Mouse (Mus musculus) thymus, postnatal 14 days (tissue): ENCODE results near the gene Ankmy1.

Source experiments
- DNase-seq: peaks from one replicate; pipeline ENCODE4 v3.0.0; 2021

Ankmy1 gene

DNA sequence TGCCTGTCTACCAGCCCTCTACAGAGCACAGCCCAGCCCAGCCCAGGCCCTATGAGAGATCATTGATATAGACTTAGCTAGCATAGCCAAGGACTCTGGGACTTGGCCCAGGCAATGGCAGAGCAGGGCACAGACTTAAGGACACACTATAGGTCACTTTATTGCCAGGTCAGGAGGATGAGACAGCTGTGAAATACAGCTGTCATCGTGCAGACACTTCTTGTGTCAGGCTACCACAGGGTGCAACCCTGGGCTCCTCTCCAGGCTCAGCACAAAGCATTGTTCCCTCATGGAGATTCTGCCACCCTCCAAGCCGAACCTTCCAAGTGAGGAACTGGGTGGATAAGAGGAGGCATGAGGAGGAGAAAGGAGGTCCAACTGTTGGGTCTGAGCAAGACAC is 32.7 kb downstream of the Ankmy1 start:
- no peak for DNase-seq

DNA sequence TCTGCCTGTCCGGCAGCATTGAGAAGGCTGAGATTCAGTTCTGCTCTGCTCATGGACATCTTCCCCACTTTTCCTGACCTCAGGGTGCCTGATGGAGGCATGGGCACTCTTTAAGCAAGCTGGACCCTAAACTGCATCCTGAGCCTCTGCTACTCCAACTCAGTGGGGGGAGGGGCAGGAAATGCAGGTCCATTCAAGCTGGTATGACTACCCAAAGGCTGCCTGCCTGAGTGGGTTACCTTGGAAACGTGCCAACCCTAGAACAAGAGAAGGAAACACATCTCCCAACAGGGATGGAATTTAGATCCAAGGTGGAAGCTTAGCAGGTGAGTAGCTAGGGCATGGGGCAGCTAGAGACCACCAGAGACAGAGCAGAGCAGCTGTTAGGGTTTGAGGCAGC is 36.5 kb downstream of the Ankmy1 start:
- DNase-seq, result no peak

DNA sequence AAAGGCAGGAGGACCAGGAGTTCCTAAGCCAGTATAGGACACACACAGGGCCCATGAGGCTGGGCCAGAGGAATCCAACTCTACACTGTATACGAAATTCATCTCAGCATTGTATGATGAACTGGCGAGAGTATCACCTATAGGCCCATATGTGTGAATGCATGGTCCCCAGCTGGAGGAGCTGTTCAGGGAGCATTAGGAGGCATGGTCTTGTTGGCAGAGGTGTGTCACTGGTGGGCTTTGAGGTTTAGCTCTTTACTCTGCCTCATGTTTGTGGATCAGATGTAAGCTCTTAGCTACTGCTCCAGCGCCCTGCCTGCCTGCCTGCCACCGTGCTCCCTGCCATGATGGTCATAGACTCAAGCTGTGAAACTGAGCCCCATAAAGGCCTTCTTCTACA is 39.4 kb downstream of the Ankmy1 start:
- no peak for DNase-seq

DNA sequence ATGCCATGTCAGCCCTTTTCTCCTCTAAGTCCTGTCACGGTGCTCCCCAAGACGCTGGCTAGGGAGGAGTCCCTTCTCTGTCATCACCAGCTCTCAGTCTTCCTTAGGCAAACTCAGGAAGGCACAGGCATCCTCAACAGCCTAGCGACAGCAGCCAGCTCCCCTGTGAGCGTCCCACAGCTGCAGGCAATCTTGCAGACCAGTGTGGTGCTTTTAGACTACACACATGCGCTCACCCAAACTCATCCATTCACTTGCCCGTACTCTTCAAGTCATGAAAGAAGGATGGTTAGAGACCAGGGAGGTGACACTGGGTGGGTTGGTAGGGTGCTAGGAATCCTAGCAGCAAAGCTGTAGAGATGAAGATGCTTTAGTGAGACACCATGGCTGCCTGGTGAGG is 41.2 kb downstream of the Ankmy1 start:
- no peak for DNase-seq

DNA sequence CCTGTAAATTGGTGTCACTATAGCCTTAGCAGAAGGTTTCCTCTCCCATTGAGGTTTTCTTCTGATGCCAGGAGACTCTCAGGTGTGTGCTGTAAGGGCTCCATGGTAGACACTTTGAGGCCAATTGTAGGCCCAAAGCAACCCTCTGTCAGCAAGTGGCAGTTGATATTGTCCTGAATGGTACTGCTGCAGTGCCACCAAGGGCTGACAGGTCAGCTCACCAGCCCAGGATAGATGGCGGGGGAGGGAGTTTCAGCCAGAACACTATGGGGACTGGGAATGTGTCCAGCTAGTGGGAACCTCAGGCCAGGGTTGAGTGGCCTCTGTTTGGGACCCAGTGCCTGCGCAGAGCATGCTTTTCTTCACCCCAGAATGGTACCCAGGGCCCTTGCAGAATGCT is 50.3 kb downstream of the Ankmy1 start:
- DNase-seq, result no peak

DNA sequence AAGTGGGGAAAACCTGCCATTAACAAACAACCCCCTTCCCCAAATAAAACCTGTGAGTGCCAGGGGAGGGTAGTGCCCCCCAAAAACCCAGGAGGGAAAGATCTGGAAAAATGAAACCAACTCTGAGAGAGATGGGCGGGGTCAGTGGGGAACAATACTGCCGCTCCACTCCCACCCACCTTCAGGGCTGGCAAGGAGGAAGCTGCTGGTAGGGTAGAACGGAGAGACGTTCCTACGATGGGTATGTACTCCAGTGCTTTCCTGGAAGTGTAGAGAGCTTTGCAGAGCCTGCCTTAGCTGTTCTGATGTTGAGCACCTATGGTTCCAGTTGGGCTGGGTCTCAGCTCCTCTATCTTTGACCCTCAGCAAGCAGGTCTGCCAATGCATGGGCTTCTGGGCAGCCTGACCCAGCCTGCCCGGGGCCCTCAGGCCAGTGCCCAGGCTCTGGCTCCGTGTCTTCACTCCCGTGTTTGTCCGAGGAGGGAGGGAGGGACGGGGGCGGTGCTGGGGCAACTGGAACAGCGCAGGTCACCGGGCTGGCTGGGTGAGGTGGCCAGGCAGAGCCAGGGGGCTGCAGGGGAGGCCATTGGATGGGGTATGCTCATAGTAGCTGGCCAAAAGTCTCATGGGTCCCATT is 52.6 kb downstream of the Ankmy1 start:
- DNase-seq, result no peak

DNA sequence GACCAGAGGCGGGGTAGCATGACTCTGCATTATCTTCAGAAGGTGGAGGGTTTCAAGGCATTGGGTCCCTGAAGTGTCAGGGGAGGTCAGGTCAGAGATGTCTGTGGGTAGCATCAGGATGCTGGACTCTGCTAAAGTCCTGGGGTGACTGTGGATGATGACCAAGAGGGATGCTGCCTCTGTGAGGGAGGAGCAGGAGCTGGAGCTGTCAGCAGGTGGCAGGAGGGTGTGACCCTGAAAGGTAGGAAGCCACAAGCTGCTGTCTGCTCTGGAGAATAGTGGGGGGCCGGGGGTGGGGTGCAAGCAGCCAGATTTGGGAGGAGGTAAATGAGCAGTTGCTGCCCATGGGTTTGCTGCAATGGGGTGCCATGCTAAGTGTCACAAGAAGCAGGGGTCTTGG is 53.2 kb downstream of the Ankmy1 start:
- peak; percentile 24 for DNase-seq

DNA sequence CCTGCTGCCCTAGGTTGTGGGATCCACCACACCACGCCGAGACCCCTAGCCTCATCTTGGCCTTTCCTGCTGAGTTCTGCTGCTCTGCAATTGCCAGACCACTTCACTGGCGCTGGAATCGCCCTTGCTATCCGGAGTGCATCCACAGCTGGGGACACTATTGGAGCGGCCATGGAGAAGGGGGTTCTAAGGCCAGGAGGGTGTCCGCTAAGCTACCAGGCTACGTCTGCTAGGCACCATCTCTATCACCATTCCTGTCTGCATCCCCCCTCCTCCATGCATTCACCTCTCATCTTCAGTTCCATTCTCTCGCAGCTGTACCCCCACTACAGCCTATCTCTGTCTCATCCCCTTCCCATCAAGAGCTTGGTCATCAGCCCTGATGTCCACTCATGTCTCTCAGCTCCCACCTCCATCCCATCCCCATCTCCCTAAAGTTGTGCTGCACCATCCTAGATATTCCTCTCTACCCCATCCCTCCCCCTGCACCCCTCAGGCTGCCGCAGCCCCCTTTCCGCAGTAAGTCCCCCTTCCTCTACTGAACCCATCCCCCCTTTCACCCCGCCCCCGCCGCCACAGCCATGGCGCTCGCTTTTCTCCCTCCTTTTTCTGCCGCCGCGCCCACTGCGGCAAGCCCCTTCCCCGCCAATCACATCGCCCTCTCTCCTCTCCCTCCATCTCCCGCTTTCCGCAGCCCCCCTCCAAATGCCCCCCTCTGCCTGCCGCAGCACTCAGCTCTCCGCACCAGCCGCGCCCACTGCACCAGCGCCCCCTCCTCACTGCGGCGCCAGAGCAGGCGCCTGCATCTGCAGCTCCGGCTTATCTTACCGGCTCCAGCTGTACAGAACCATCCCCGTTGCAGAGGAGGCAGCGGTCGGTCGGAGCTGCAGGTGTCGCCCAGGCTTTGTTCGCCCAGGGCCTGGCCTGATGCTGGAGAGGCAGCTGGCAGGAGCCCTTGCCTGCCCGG is 54.5 kb downstream of the Ankmy1 start:
- peak; percentile 45 for DNase-seq

DNA sequence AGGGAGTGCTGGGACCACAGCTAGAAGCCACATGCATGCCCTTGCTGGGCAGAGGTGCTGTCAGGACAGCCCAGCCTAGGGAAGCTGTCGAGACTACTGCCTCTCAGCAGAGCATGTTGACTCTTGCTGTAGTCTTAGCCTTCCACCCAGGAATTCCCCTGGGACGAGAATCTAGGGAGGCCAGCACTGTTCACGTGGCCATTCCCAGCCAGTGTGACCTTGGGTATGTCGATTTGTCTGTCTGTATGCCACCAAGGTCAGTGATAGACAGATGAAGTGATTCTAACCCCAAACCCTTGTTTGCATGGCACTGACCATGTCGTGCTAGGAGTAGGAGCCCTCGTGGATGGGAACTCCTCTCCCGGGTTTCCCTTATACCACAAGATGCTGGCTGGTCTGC is 56.8 kb downstream of the Ankmy1 start:
- DNase-seq, result no peak

DNA sequence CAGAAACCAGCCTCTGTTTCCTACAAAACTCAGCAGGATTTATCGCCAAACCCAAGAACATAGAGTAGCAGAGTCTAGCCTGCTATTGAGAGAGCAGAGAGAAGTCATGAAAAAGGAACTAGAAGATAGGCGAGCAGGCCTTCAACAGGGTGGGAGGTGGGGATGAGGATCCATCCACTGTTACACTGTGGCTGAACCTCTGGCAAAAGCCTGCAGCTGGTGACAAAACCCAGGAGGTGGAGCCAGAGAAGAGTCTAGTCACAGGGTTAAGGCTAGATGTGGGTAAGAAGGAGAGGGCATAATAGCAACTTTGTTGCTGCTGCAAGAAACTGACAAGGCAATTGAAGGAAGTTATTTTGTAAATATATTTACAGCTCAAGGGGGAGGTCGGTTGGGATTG is 61.3 kb downstream of the Ankmy1 start:
- DNase-seq, result no peak

DNA sequence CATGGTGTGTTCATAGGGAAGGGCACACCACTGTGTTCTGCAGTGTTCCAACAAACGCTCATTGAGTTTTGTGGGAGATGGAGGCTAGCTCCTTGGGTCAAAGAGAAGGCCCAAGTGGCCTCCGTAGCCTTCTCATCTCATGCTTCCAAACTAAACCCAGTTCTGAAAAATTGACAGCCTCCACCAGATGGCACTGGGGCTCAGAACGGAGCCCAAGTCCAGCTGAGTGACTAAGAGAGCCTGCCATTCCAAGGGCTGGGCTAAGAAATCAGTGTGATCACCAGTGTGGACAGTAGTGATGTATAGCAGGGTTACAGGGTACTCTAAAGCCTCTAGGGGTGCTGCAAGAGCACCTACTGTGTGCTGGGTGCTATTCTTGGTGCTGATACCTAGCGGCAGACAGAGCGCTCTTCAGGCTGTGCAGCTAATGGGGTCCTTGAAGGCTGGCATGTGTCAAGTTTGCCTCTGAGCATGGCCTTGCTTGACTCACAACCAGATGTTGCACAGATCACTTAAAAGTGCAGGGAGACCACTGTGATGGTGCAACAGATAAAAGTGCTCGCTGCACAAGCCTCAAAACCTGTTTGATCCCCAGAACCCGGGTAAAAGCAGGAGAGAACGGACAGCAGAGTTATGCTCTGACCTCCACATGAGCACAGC is 62.3 kb downstream of the Ankmy1 start:
- no peak for DNase-seq

DNA sequence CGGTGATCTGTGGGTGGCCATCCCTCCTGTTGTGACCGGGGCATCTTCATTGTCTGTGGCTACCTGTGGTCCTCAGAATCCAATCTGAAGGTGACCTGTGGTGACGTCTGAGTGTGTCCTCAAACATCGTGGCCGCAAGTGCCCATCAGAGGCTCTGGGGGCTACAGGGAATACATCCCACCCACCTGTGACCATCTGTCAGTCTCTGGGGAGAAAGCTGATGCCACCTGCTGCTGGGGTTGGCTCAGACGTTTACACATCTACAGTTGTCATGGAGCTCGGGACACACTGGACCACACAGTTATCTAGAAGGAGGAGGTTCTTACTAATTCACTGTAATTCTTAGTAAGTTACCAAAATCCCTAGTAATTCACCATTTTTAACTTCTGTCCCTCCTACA is 63.5 kb downstream of the Ankmy1 start:
- DNase-seq, result no peak

DNA sequence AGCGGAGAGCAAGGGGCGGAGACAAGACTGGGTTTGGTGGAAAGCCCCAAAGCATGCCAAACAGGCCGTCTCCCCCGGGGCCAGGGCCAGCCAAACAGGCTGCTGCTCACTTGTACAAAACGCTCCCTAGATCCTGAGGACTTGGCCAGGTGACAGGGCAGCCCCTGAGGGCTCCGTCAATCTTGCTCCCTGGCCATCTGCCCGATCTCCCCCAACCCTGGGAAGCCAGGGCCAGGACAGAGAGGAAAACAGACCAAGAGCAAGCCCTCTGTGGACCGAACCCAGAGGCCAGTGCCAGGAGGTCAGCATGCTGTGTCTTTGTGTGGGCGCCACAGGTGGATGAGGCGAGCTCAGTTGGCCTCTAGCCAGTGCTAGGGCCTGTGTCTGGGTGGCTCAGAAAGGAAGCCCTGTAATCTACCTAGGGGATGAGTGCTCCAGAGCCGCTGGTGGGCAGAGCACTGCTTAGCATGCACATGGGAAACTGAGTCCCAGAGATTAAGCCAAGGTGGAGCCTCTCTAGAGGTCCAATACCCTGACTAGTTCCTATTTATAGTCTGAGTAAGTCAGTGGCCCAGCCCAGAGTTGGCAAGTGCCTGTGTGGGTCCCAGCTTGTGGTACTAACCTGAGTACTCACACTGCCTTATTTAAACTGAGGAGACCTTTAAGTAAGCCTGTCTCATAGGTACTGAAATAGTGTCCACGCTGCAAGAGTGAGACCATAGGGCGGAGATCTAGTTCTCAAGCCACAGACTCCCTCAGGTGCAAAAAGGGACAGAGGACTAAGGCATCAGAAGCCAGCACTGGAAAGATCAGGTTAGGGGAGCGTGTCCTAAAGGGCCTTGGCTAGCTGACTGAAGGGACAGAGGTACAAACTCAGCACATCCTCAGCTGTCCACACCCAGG is 64.5 kb downstream of the Ankmy1 start:
- no peak for DNase-seq

DNA sequence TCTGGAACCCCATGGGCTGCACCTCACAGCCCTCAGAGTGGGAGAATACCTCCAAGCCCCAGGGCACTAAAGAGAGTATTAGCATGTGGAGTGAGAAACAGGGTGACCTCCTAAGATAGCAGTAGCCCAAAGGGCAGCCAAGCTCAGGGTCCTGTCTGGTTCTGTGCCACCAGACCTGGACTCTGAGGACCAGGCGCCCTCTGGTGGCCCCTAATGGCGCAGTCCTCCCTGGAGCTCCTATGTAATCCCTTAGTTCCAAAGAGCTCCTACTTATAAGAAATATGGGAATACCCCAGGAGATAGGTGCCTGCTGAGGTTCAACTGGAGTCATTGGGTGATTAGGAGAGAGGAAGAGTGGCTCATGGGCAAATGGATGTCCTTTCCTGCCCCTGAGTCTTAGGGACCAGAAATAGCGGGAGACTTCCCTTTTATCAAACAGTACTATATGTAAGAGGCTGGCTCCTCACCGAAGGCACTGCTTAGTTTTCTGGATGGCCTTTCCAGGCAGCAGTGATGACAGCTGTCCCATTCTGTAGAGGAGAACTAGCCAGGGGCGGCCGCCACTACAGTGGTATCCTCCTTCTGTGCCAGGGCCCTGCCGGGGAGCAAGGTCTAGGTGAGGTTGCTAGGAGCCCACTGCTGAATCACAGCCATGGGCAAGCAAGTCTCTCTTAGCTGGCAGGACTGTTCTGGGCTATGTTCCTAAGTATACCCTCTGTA is 68.6 kb downstream of the Ankmy1 start:
- peak; percentile 73 for DNase-seq

DNA sequence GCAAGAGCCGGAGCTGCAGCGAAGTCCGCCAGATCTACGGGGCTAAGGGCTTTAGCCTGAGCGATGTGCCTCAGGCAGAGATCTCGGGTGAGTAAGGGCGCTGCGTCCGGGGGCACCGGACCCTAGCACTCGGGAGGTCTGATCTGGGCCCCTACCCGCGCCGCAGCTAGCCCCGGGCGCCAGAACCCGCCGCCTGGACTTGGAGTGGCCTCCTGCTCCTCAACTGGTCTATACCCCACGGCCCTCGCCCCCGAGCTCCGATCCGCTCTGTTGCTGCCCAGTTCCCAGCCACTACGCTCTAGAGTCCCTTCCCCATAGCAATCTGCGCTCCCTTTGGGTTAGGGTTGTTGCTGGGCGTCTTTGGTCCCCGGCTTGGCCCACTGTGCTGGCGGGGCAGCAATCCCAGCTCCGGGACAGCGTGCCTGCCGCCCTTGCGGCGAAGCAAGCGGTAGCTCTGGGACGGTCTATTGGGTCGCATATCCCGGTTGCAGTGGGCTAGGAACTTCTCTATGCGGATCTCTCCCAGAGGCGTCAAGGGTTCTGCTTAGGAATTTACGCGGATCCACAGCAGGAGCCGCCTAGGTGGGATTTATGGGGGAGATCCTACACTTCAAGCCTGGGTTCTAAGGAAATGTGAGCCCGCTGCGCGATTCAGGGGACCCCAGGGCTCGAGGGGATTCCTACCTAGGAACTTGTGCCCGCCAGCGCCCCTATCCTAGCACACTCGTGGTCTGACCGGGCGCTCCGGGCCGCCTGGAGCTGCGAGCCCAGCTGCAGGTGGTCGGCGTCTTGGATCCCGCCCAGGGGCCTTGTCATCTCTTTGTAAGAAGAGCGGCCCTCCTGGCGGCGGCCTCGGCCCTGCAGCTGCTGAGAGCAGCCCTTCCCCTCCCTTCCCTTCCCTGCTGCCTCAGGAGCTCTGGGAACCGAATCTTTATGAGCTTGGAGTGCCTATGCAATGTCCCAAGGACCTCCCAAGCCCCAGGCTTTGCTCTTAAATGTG is 70.4 kb downstream of the Ankmy1 start:
- DNase-seq, result peak; percentile 48

DNA sequence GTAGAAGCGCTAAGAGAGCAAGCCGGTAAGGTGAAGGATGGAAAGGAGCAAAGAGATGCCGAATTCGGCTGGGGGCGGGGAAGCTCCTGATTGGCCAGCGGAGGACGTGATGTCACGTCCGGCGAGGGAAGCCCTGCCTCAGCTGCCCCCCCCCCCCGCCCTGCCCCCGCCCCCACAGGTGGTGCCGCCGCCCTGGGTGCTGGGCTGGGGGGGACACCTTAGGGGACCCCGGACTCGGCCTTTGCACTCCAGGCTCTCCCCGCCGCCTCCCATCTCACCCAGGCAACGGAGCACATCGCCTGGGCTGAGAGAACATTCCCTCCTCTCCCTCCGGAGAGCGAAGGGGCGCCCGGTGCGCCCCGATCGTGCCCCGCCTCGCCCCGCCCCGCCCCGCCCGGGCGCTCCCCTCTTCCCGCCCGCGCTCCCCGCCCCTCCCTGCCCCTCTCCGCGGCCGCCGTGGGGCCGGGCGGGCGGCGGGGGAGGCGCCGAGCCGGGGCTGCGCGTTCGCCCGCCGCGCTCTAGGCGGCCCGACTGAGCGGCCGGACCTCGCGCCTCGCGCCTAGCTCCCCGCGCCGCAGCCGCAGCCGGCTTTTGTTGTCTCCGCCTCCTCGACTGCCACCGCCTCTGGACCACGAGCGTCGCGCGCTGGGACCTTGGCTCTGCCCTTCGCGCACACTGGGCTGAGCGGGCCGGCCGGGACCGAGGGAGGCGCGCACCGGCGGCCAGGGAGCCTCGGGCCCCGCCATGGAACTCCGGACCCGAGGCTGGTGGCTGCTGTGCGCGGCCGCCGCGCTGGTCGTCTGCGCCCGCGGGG is 71.3 kb downstream of the Ankmy1 start, which contains the start of gene Gpc1:
TSS of gene Gpc1 (plus strand) at position 458 of the 814 bp plus-strand sequence.
- DNase-seq, result peak; percentile 90

DNA sequence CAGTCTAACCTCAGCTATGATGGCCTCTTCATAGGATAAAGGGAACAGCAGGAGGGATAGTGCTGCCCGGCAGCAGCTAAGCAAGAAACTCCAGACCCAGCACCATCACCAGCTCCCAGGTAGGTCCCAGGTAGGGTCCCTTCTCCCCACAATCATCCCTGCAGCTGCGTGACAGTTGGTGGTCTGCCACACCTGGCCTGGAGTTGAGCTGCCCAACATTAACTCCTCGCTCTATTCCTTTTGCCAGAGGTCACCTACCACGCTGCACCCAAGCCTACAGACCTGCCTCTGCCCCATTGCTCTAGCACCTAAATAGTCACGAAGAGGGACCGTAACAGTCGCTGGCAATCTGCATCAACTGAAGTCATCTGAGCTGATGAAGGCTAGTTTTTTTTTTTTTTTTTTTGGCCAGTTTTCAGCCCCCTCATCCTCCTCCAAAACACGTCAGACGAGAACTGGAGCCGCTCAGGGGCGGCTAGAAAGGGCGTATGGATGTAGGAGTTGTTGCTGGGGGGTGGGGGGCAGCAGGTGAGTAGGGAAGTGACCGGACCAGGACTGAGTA is 72.0 kb downstream of the Ankmy1 start:
- peak; percentile 20 for DNase-seq

DNA sequence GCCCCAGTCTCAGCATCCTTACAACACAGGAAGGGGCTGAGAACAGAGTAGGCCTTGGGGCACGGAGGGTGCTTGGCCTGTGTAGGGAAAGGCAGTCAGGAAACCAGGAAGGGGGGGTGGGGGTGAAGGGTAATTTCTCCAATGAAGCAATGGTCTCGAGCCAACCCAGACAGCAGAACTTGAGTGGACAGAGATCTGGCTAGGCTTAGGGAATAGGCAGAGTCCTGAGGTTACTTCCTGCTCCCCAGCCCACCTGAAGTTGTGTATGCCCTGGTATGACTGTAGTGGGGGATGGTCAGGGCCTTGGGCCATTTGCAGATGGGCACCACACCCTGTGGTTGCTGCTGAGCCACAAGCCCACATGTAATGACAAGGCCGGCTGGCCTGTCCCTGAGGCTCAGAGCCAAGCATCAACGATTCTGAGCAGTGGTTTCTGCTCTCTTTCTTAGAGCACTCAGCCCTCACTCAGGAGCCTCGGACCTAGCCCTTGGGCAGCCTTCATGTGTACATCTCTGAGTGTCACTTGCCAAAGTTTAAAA is 86.9 kb downstream of the Ankmy1 start:
- DNase-seq, result no peak

DNA sequence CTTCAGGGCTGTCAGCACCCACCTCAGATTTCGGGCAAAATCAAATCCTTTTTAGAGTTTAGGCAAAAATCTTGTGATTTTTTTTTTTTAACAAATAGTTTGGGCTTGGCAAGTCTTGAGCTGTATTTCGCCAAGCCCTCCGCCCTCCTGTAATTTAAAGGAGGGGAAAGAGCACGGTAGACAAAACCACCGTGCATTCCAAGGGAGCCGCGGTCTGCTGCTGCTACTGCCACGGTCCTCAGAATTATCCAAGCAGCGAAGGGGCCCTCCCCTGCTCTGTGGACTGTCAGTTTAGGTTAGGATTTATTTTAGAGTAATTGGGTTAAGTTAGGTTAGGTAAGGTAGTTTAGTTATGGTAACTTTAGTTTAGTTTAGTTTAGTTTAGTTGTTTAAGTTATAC is 87.6 kb downstream of the Ankmy1 start:
- no peak for DNase-seq
